Mouse (Mus musculus) limb, embryonic 13.5 days (tissue): ENCODE results near the gene Nupl1. TPM values are rescaled to one million over a fixed set of nuclear protein-coding genes. Genes with fewer than 3 reads are reported as not detected.

Experiments
- ATAC-seq: fragments of 200-750 bp; cut with Nextera tagmentation; 2 replicates; pipeline ENCODE4 v1.8.0; 2017; ENCODE audit warnings: low read depth, moderate number of reproducible peaks, moderate TSS enrichment; ENCODE audit not compliant: low FRiP score
- H3K27ac ChIP-seq: fragments of 300-500 bp; sonication (generic); 2 replicates; pipeline ENCODE4 v1.5.1; 2015; ENCODE audit warnings: inconsistent platforms, mild to moderate bottlenecking, moderate library complexity
- H3K27me3 ChIP-seq: fragments of 300-500 bp; sonication (generic); 2 replicates; pipeline ENCODE4 v1.6.1; 2015; ENCODE audit warnings: mild to moderate bottlenecking, inconsistent platforms
- H3K36me3 ChIP-seq: fragments of 300-500 bp; sonication (generic); 2 replicates; pipeline ENCODE4 v1.6.1; 2015; ENCODE audit warnings: inconsistent platforms, mild to moderate bottlenecking, moderate library complexity
- H3K4me1 ChIP-seq: fragments of 300-500 bp; sonication (generic); 2 replicates; pipeline ENCODE4 v1.6.1; 2015; ENCODE audit warnings: inconsistent platforms
- H3K4me2 ChIP-seq: fragments of 300-500 bp; sonication (generic); replicated peaks from 2 replicates; pipeline ENCODE4 v1.6.1; 2015; ENCODE audit warnings: inconsistent platforms, mild to moderate bottlenecking, moderate library complexity
- H3K4me3 ChIP-seq: fragments of 300-500 bp; sonication (generic); 2 replicates; pipeline ENCODE4 v1.5.1; 2015; ENCODE audit warnings: moderate library complexity, mild to moderate bottlenecking, inconsistent platforms
- H3K9ac ChIP-seq: fragments of 300-500 bp; sonication (generic); 2 replicates; pipeline ENCODE4 v1.6.1; 2015; ENCODE audit warnings: mild to moderate bottlenecking, inconsistent platforms
- H3K9me3 ChIP-seq: fragments of 300-500 bp; sonication (generic); 2 replicates; pipeline ENCODE4 v1.6.1; 2016; ENCODE audit warnings: inconsistent platforms
- WGBS: fragments of 180-500 bp; shearing (Covaris S2); methylation state at CpG from one replicate; pipeline ENCODE4 v1.1.7; 2015; 5-methylcytosine and 5-hydroxymethylcytosine counted together
- polyA plus RNA-seq: library from polyadenylated mRNA; unstranded; fragments of >200 nt; fragmentation: Nextera tagmentation; extraction: Ambion mirVana; gene quantifications from 2 replicates; pipeline ENCODE4 v1.2.1, GENCODE M21; 2015

The Nupl1 gene
- polyA plus RNA-seq, 1 experiment from 2014 or later = not detected

GRCm38 (mm10) chr14:60177614-60178570, 73.3 kb downstream of the Nupl1 start:
- H3K4me2 ChIP-seq = peak overlapping the region; percentile 99
- WGBS = 20% methylated on average over 37 of the region's 37 CpGs
- ATAC-seq = peak; percentile 17; the same call in 1 of the 2 replicates
- peaks cover 55% of the 10 kb centered on the region for H3K27me3 ChIP-seq
- H3K4me1 ChIP-seq = peaks cover 4% of the 10 kb centered on the region; the same call in 1 of the 2 replicates
- peak overlapping the region; percentile 73 for H3K4me3 ChIP-seq
- peak overlapping the region; percentile 72 for H3K9ac ChIP-seq
- no peaks in the 10 kb centered on the region for H3K36me3 ChIP-seq
- H3K9me3 ChIP-seq = no peaks in the 10 kb centered on the region
- no peak overlapping the region for H3K27ac ChIP-seq

GRCm38 (mm10) chr14:60176891-60177613, 74.2 kb downstream of the Nupl1 start:
- H3K27me3 ChIP-seq = peaks cover 63% of the 10 kb centered on the region
- H3K4me3 ChIP-seq = peak overlapping the region; percentile 73
- under 1% methylated on average over 82 of the region's 84 CpGs for WGBS

DNA sequence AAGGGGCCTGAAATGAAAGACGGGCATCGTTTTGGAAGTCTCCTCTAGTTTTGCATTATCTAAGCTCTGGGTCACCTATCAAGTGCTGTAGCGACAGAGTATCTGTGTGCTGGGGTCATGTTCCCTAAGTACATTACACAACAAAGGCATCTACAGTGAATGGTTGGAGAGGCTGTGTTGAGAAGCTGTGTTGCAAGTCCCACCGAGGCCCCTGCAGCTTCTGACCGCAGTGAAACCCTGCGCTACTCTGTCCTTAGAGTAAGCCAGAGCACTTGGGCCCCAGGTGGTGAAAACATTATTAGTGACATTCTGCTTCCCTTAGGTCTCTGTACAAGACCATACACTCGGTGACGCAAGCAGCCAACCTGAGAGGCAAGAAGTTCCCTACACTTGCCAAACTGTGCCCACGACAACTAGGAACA, 74.8 kb downstream of the Nupl1 start:
- Histone ChIP-seq H3K27me3 (peaks cover 67% of the 10 kb centered on the region), H3K9me3 (no peaks in the 10 kb centered on the region), H3K36me3 (no peaks in the 10 kb centered on the region), H3K4me2 (peak overlapping the region; percentile 99), H3K4me1 (peaks cover 4% of the 10 kb centered on the region; the same call in 1 of the 2 replicates), H3K27ac (no peak overlapping the region), H3K9ac (peak overlapping the region; percentile 72; the same call in 1 of the 2 replicates), H3K4me3 (peak overlapping the region; percentile 73)
- WGBS = 27% methylated on average over 9 of the region's 9 CpGs
- no peak for ATAC-seq

More at GRCm38 (mm10) chr14:60176891-60177613, 74.2 kb downstream of the Nupl1 start:
- Histone ChIP-seq H3K9me3 (no peaks in the 10 kb centered on the region), H3K4me1 (peaks cover 4% of the 10 kb centered on the region; the same call in 1 of the 2 replicates), H3K36me3 (no peaks in the 10 kb centered on the region), H3K9ac (peak overlapping the region; percentile 72), H3K4me2 (peak overlapping the region; percentile 99), H3K27ac (no peak overlapping the region)
- peak; percentile 83 for ATAC-seq

DNA sequence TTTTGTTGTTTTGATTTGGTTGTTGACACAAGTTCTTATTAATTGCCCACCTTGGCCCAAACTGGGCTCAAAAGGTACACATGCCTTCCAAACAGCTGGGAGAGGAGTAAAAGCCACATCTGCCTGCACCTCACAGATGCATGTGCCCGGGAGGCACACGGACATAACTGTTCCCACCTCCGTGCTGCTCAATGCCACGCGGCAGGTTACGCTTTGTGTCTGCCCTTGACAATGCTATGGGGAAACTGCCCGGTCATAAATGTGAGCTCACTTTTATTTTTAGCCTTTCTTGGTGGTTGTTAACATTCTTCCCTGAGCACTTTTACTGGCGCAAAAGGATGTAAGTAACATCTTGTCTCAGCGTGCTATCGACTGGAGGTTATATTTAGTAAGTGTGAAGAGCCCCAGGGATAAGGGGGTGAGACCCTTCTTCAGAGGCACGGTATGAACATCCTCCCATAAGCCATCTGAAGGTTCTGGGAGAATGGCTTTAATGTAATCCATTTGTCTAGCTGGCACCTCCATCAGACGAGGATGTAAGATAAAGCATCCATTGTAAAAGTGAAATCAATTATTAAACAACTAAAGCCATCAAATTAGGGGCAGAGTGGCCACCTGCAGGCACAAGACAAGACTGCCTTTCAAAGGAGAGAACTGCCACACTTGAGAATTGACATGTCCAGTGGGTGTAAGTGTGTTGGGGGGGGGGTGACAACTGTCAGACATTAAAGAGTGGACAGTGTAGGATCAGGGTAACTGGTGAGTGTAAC, 78.8 kb downstream of the Nupl1 start:
- Histone ChIP-seq H3K4me2 (no peak overlapping the region), H3K36me3 (no peaks in the 10 kb centered on the region), H3K9me3 (no peaks in the 10 kb centered on the region), H3K4me3 (no peak overlapping the region), H3K9ac (no peak overlapping the region), H3K27ac (no peak overlapping the region), H3K27me3 (peaks cover 44% of the 10 kb centered on the region), H3K4me1 (no peaks in the 10 kb centered on the region)
- WGBS = 52% methylated on average over 12 of the region's 12 CpGs
- ATAC-seq = no peak

DNA sequence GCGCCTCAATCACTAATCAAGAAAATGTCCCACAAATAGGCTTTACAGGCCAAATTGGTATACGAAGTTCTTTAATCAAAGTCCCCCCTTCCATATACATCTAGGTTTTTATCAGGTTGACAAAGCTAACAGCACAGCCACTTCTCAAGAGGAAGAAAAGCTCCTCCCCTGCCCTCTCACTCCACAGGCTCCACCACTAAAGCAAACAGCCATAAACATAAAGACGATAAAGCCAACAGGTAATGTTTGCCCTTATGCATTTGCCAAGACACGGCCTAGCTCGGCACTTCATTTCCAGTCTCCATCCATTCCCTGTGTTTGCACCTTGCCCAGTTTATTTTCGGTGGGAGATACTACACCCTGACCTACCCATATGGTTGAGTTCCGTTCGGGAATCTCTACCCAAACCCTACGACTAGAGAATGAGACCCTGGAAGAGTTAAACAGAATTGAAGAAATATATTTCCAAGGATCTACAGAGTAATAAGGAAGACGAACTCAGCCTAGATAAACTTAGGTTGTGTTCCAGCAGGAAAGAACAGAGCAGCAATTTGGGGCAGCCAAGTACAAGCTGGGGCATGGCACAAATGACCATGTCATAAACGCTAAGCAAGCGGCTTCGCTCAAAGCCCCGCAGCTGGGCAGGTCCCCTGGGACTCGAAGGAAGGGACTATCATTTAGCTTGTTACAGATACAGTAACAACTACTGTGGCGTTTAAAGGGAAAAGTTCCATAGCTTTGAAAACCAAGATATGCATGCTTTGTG, 80.2 kb downstream of the Nupl1 start:
- H3K36me3 ChIP-seq = no peaks in the 10 kb centered on the region
- no peak overlapping the region for H3K4me3 ChIP-seq
- no peak overlapping the region for H3K27ac ChIP-seq
- no peaks in the 10 kb centered on the region for H3K9me3 ChIP-seq
- ATAC-seq = no peak
- no peak overlapping the region for H3K4me2 ChIP-seq
- peaks cover 29% of the 10 kb centered on the region for H3K27me3 ChIP-seq
- H3K9ac ChIP-seq = no peak overlapping the region
- no peaks in the 10 kb centered on the region for H3K4me1 ChIP-seq
- WGBS = 56% methylated on average over 16 of the region's 16 CpGs

DNA sequence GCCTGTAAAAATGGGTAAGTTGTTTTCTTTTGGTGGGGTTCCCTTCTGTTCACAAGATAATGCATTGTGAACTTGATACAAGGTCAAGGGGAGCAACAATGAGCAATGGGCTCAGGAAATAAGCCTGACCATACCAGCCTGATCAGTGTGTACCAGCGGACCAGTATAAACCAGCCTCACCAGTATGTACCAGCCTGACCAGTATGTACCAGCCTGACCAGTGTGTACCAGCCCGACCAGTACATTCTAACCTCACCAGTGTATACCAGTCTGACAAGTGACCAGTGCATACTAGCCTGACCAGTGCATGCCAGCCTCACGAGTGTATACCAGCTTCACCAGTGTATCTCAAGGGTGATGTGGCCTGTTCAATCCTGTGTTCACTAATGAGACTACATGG, 87.9 kb downstream of the Nupl1 start:
- no peaks in the 10 kb centered on the region for H3K4me1 ChIP-seq
- no peak overlapping the region for H3K4me3 ChIP-seq
- no peak overlapping the region for H3K4me2 ChIP-seq
- H3K9ac ChIP-seq = no peak overlapping the region
- no peak for ATAC-seq
- H3K36me3 ChIP-seq = no peaks in the 10 kb centered on the region
- H3K9me3 ChIP-seq = no peaks in the 10 kb centered on the region
- no peaks in the 10 kb centered on the region for H3K27me3 ChIP-seq
- H3K27ac ChIP-seq = no peak overlapping the region
- WGBS = 87% methylated on average over 3 of the region's 3 CpGs

DNA sequence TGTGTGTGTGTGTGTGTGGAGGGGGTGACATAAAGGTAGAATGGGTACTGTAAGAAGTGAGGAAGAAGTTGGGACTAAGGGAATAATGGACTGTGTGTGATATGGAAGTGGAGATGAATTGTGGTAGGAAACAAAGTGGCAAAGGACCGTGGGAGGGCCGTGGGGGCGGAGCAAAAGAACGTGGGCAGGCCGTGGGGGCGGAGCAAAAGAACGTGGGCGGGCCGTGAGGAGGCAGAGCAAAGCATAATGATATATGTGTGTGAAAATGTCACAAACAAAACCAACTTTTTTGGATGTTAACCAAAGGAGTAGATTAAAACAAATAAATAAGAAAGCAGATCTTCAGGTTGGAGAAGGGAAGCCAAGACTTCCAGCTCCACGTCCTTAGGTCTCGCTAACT, 98.9 kb downstream of the Nupl1 start:
- H3K4me3 ChIP-seq = no peak overlapping the region
- no peak overlapping the region for H3K27ac ChIP-seq
- 82% methylated on average over 11 of the region's 11 CpGs for WGBS
- H3K4me2 ChIP-seq = no peak overlapping the region
- H3K36me3 ChIP-seq = no peaks in the 10 kb centered on the region
- H3K9me3 ChIP-seq = no peaks in the 10 kb centered on the region
- H3K4me1 ChIP-seq = no peaks in the 10 kb centered on the region
- no peak for ATAC-seq
- H3K9ac ChIP-seq = no peak overlapping the region
- H3K27me3 ChIP-seq = no peaks in the 10 kb centered on the region

DNA sequence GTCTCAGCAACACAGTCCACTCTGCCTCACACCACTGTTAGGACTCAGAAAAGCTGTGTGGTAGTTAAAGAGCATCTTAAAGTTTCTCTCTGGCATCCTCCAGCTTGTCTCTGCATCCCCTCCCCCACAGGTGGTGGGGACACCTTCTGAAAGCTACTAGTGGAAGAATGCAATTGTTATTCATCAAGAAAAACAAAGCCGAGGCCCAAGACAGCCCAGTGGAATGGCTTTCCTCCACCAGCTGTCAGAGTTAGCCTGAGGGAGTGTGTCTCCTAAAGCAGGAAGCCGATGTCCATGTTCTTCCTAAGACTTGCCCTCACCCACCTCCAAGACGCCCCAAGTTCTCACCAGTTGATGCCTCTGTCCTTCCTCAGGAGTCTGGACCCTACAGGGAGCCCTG, 102.3 kb downstream of the Nupl1 start:
- Histone ChIP-seq H3K36me3 (no peaks in the 10 kb centered on the region), H3K4me1 (no peaks in the 10 kb centered on the region), H3K27me3 (no peaks in the 10 kb centered on the region), H3K4me3 (no peak overlapping the region), H3K9me3 (no peaks in the 10 kb centered on the region), H3K9ac (no peak overlapping the region), H3K27ac (no peak overlapping the region), H3K4me2 (no peak overlapping the region)
- ATAC-seq = no peak
- 40% methylated on average over 3 of the region's 3 CpGs for WGBS

DNA sequence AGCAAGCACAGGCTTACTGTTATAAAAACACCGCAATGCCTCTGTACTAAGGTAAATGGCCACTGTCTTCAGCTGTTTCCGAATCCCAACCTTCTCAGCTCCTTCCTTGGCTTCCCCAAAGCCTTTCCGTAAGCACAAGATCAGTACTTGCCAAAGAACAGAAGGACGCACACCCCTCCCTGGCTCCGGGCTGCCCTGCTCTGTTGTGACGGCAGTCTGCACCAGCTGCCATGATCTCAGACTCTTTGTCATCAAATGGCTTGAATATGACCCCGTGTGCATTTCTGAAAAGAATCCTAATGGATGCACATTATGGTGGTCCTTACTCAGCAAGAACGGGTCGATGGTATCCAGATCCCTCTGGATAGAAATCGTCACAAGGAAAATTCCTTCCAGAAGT, 108.0 kb downstream of the Nupl1 start:
- WGBS = 85% methylated on average over 10 of the region's 10 CpGs
- no peak for ATAC-seq
- H3K4me2 ChIP-seq = no peak overlapping the region
- no peaks in the 10 kb centered on the region for H3K4me1 ChIP-seq
- H3K27me3 ChIP-seq = no peaks in the 10 kb centered on the region
- H3K9me3 ChIP-seq = no peaks in the 10 kb centered on the region
- no peak overlapping the region for H3K4me3 ChIP-seq
- no peak overlapping the region for H3K9ac ChIP-seq
- no peaks in the 10 kb centered on the region for H3K36me3 ChIP-seq
- H3K27ac ChIP-seq = no peak overlapping the region

GRCm38 (mm10) chr14:60138339-60138738, 112.9 kb downstream of the Nupl1 start:
- no peaks in the 10 kb centered on the region for H3K27me3 ChIP-seq
- WGBS = 93% methylated on average over 4 of the region's 4 CpGs
- no peaks in the 10 kb centered on the region for H3K36me3 ChIP-seq
- H3K9ac ChIP-seq = no peak overlapping the region
- no peak overlapping the region for H3K27ac ChIP-seq
- H3K9me3 ChIP-seq = no peaks in the 10 kb centered on the region
- H3K4me2 ChIP-seq = no peak overlapping the region
- H3K4me3 ChIP-seq = no peak overlapping the region
- ATAC-seq = no peak
- no peaks in the 10 kb centered on the region for H3K4me1 ChIP-seq

DNA sequence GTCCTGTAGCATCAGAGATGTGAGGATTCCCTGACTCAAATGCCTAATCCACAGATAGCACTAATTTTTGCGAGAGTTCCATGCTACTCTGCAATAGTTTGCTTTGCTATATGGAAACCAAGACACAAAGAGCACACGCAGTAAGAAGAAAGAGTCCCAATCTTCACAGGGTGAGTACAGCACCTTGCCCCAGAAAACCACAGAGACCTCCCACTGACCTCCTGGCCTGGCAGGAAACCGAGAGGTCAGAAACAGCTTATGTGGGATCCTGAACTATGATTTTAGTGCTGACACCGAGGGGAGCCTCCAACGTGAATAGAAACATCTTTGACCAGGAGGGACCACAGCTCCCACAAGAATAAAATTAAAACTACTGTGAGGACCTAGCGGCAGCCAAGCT, 113.4 kb downstream of the Nupl1 start:
- H3K4me1 ChIP-seq = no peaks in the 10 kb centered on the region
- no peak overlapping the region for H3K27ac ChIP-seq
- no peaks in the 10 kb centered on the region for H3K9me3 ChIP-seq
- no peak overlapping the region for H3K4me2 ChIP-seq
- ATAC-seq = no peak
- H3K36me3 ChIP-seq = no peaks in the 10 kb centered on the region
- H3K9ac ChIP-seq = no peak overlapping the region
- H3K27me3 ChIP-seq = no peaks in the 10 kb centered on the region
- no peak overlapping the region for H3K4me3 ChIP-seq
- WGBS = 80% methylated on average over 6 of the region's 6 CpGs
